Mouse (Mus musculus) macrophage (primary cell): ENCODE data around the gene Gria3. TPM values are rescaled to one million over a fixed set of nuclear protein-coding genes. Genes with fewer than 3 reads are reported as not detected.

Experiments used
- H3K27ac ChIP-seq: fragments of 350-480 bp; formaldehyde crosslinking; 2 replicates; pipeline ENCODE4 v1.9.0; 2021
- H3K36me3 ChIP-seq: fragments of 350-480 bp; formaldehyde crosslinking; 2 replicates; pipeline ENCODE4 v1.9.0; 2021; ENCODE audit errors: inconsistent target
- H3K4me3 ChIP-seq: fragments of 350-480 bp; formaldehyde crosslinking; 2 replicates; pipeline ENCODE4 v1.9.0; 2021; ENCODE audit errors: inconsistent target
- H3K79me2 ChIP-seq: fragments of 350-480 bp; formaldehyde crosslinking; 2 replicates; pipeline ENCODE4 v1.9.0; 2021; ENCODE audit errors: inconsistent target
- WGBS: methylation state at CpG from one replicate; pipeline ENCODE4 v1.1.7; 2026; ENCODE audit warnings: inconsistent platforms; ENCODE audit not compliant: missing documents; 5-methylcytosine and 5-hydroxymethylcytosine counted together
- polyA plus RNA-seq: library from polyadenylated mRNA; stranded (reverse); fragments of 250-400 nt; gene quantifications from 3 replicates; pipeline ENCODE4 v1.2.4, GENCODE M21; 2018; ENCODE audit warnings: inconsistent platforms
- total RNA-seq, 78 experiments: library from RNA; depleted of rRNA; stranded (reverse); fragments of 250-400 nt; gene quantifications; 1 replicate in 9 of 78; 2 replicates in 24 of 78; 3 replicates in 43 of 78; 4 replicates in 2 of 78; pipeline ENCODE4 v1.2.4; 2018; ENCODE audit warnings: inconsistent platforms in 56 of 78

Gene Gria3
- 1 to 10 TPM in 12 of 26 experiments, under 1 TPM in 13, not detected in 1; 0.38 to 4.6 (median 0.92) TPM for total RNA-seq (2018; cell fraction: chromatin; rRNA removed)
- under 1 TPM; 0.09 to 0.68 (median 0.31) TPM for total RNA-seq (2018; cell fraction: cytosol; rRNA removed)
- total RNA-seq (2018; cell fraction: nucleus; rRNA removed), result 1 to 10 TPM in 20 of 26 experiments, under 1 TPM in 6; 0.54 to 3.7 (median 1.5) TPM
- 0.11 to 0.80 TPM (median 0.31 TPM) in 3 replicates for polyA plus RNA-seq

GRCm38 (mm10) chrX:41400058-41400904, at the start of gene Gria3:
TSS of gene Gria3 (plus strand) at chrX:41400854.
- Histone ChIP-seq H3K4me3 (peak within 1 kb of the TSS; percentile 27), H3K79me2 (no peaks in the 10 kb centered on the region), H3K36me3 (no peaks in the 10 kb centered on the region), H3K27ac (no peak within 1 kb of the TSS)
- WGBS, result 24% methylated on average over 18 of the region's 21 CpGs

GRCm38 (mm10) chrX:41387086-41387485, 13.6 kb upstream of the Gria3 start:
- Histone ChIP-seq H3K27ac (no peak overlapping the region), H3K4me3 (no peak overlapping the region), H3K36me3 (no peaks in the 10 kb centered on the region), H3K79me2 (no peaks in the 10 kb centered on the region)
- WGBS, result 72% methylated on average over 6 of the region's 7 CpGs

GRCm38 (mm10) chrX:41389079-41389478, 11.6 kb upstream of the Gria3 start:
- H3K36me3 ChIP-seq, result no peaks in the 10 kb centered on the region
- H3K27ac ChIP-seq, result no peak overlapping the region
- 43% methylated on average over 1 of the region's 1 CpGs for WGBS

GRCm38 (mm10) chrX:41398482-41398881, 2.2 kb upstream of the Gria3 start:
- no peaks in the 10 kb centered on the region for H3K36me3 ChIP-seq
- H3K4me3 ChIP-seq, result no peak overlapping the region
- H3K27ac ChIP-seq, result no peak overlapping the region
- H3K79me2 ChIP-seq, result no peaks in the 10 kb centered on the region

More at GRCm38 (mm10) chrX:41389079-41389478, 11.6 kb upstream of the Gria3 start:
- no peaks in the 10 kb centered on the region for H3K79me2 ChIP-seq
- H3K4me3 ChIP-seq, result no peak overlapping the region

- 26% methylated on average over 9 of the region's 17 CpGs for WGBS
- no peaks in the 10 kb centered on the region for H3K79me2 ChIP-seq
- H3K4me3 ChIP-seq, result peak overlapping the region; percentile 27
- no peak overlapping the region for H3K27ac ChIP-seq
- no peaks in the 10 kb centered on the region for H3K36me3 ChIP-seq
These were observed 532 bp downstream of the Gria3 start for GRCm38 (mm10) chrX:41401186-41401585.

- WGBS, result 13% methylated on average over 20 of the region's 20 CpGs
- Histone ChIP-seq H3K79me2 (no peaks in the 10 kb centered on the region), H3K27ac (no peak overlapping the region)
These were observed 1.1 kb downstream of the Gria3 start for GRCm38 (mm10) chrX:41401590-41402240.

GRCm38 (mm10) chrX:41402656-41403055, 2.0 kb downstream of the Gria3 start:
- no peaks in the 10 kb centered on the region for H3K36me3 ChIP-seq
- no peak overlapping the region for H3K27ac ChIP-seq
- no peaks in the 10 kb centered on the region for H3K79me2 ChIP-seq
- H3K4me3 ChIP-seq, result peak overlapping the region; percentile 27; the same call in 1 of the 2 replicates
- 23% methylated on average over 5 of the region's 6 CpGs for WGBS

More at GRCm38 (mm10) chrX:41401590-41402240, 1.1 kb downstream of the Gria3 start:
- Histone ChIP-seq H3K36me3 (no peaks in the 10 kb centered on the region), H3K4me3 (peak overlapping the region; percentile 27)

GRCm38 (mm10) chrX:41406288-41406687, 5.6 kb downstream of the Gria3 start:
- Histone ChIP-seq H3K79me2 (no peaks in the 10 kb centered on the region), H3K36me3 (no peaks in the 10 kb centered on the region), H3K27ac (no peak overlapping the region), H3K4me3 (no peak overlapping the region)
- WGBS, result 77% methylated on average over 9 of the region's 9 CpGs

GRCm38 (mm10) chrX:41409791-41410190, 9.1 kb downstream of the Gria3 start:
- H3K27ac ChIP-seq, result no peak overlapping the region
- no peaks in the 10 kb centered on the region for H3K79me2 ChIP-seq
- 33% methylated on average over 1 of the region's 1 CpGs for WGBS
- H3K36me3 ChIP-seq, result no peaks in the 10 kb centered on the region
- H3K4me3 ChIP-seq, result no peak overlapping the region

- Histone ChIP-seq H3K36me3 (no peaks in the 10 kb centered on the region), H3K4me3 (no peak overlapping the region), H3K79me2 (no peaks in the 10 kb centered on the region), H3K27ac (no peak overlapping the region)
- WGBS, result 90% methylated on average over 6 of the region's 6 CpGs
These were observed 25.0 kb downstream of the Gria3 start for GRCm38 (mm10) chrX:41425651-41426050.

- H3K4me3 ChIP-seq, result no peak overlapping the region
- WGBS, result 85% methylated on average over 5 of the region's 5 CpGs
- no peaks in the 10 kb centered on the region for H3K36me3 ChIP-seq
- no peaks in the 10 kb centered on the region for H3K79me2 ChIP-seq
- no peak overlapping the region for H3K27ac ChIP-seq
These were observed 27.4 kb downstream of the Gria3 start for GRCm38 (mm10) chrX:41428011-41428410.

GRCm38 (mm10) chrX:41435541-41435940, 34.9 kb downstream of the Gria3 start:
- Histone ChIP-seq H3K27ac (no peak overlapping the region), H3K4me3 (no peak overlapping the region), H3K36me3 (no peaks in the 10 kb centered on the region), H3K79me2 (no peaks in the 10 kb centered on the region)
- WGBS, result 40% methylated on average over 1 of the region's 1 CpGs

GRCm38 (mm10) chrX:41438841-41439240, 38.2 kb downstream of the Gria3 start:
- Histone ChIP-seq H3K79me2 (no peaks in the 10 kb centered on the region), H3K27ac (no peak overlapping the region), H3K4me3 (no peak overlapping the region), H3K36me3 (no peaks in the 10 kb centered on the region)
- 74% methylated on average over 5 of the region's 5 CpGs for WGBS

- Histone ChIP-seq H3K79me2 (no peaks in the 10 kb centered on the region), H3K4me3 (no peak overlapping the region), H3K36me3 (no peaks in the 10 kb centered on the region), H3K27ac (no peak overlapping the region)
- WGBS, result 64% methylated on average over 1 of the region's 1 CpGs
These were observed 48.2 kb downstream of the Gria3 start for GRCm38 (mm10) chrX:41448876-41449275.

GRCm38 (mm10) chrX:41477486-41477885, 76.8 kb downstream of the Gria3 start:
- no peak overlapping the region for H3K27ac ChIP-seq
- WGBS, result 100% methylated on average over 2 of the region's 2 CpGs

More at GRCm38 (mm10) chrX:41477486-41477885, 76.8 kb downstream of the Gria3 start:
- Histone ChIP-seq H3K4me3 (no peak overlapping the region), H3K79me2 (no peaks in the 10 kb centered on the region), H3K36me3 (no peaks in the 10 kb centered on the region)
